In genomic region chr7:127479318-127480225, GRCm38 (mm10) we compare ENCODE assay signal across 8 mouse cellular contexts. TPM values are rescaled to one million over a fixed set of nuclear protein-coding genes. Genes with fewer than 3 reads are reported as not detected.
A peak's percentile ranks its signal among the peaks of the same experiment; 100 is the strongest.
DNase-seq lines count a peak whose midpoint lies in the region; ATAC-seq and TF ChIP-seq lines count a peak whose summit lies in the region.

No protein-coding gene starts in this region.

- peak; percentile 40 to 45 for DNase-seq in lung, adult 18-20 months
- DNase-seq in lung, postnatal 14 days = no peak
- peak; percentile 48 for DNase-seq in cerebellum, adult 8-10 months
- no peak for DNase-seq in natural killer cell, adult 2 months (ENCODE audit: low spot score in 2 of 2)
- DNase-seq in left cerebral cortex, adult 8-10 months (ENCODE audit: low spot score in 2 of 2) = no peak

- WGBS in heart, embryonic 15.5 days = 2% methylated on average over 48 of the region's 48 CpGs
- WGBS in limb, embryonic 13.5 days = 3% methylated on average over 48 of the region's 48 CpGs

- peak overlapping the region; percentile 98 for H3K27ac ChIP-seq in heart, embryonic 15.5 days
- peak overlapping the region; percentile 96 for H3K27ac ChIP-seq in limb, embryonic 13.5 days

- TF ChIP-seq POLR2A in myocyte (IDR thresholded peaks at IDR 0.05; ENCODE audit: insufficient read length, low read depth) = no peak

- peak overlapping the region; percentile 93 for H3ac ChIP-seq in myocyte (ENCODE audit: control insufficient read depth, insufficient read length)

- H3K4me2 ChIP-seq in heart, embryonic 15.5 days = peak overlapping the region; percentile 89
- H3K4me2 ChIP-seq in limb, embryonic 13.5 days (replicated peaks) = peak overlapping the region; percentile 99
- H3K4me2 ChIP-seq in myocyte (ENCODE audit: low read depth) = peak overlapping the region; percentile 81

- H3K9ac ChIP-seq in heart, embryonic 15.5 days = peak overlapping the region; percentile 91
- peak overlapping the region; percentile 98 for H3K9ac ChIP-seq in limb, embryonic 13.5 days

- H3K9me3 ChIP-seq in heart, embryonic 15.5 days (replicated peaks) = no peaks in the 10 kb centered on the region
- H3K9me3 ChIP-seq in limb, embryonic 13.5 days = no peaks in the 10 kb centered on the region

- peaks cover 29% of the 10 kb centered on the region for H3K4me1 ChIP-seq in heart, embryonic 15.5 days (replicated peaks)
- peaks cover 24% of the 10 kb centered on the region for H3K4me1 ChIP-seq in limb, embryonic 13.5 days

- peaks cover 45% of the 10 kb centered on the region for H3K36me3 ChIP-seq in heart, embryonic 15.5 days
- peaks cover 63% of the 10 kb centered on the region for H3K36me3 ChIP-seq in limb, embryonic 13.5 days
- H3K36me3 ChIP-seq in myocyte (ENCODE audit: control insufficient read depth, insufficient read depth) = peaks cover 27% of the 10 kb centered on the region

- no peak for ATAC-seq in heart, embryonic 15.5 days (replicated peaks; ENCODE audit: insufficient number of reproducible peaks, insufficient read depth, low FRiP score, low read depth)
- ATAC-seq in limb, embryonic 13.5 days (ENCODE audit: low FRiP score, low read depth) = no peak

- peak overlapping the region; percentile 91 for H3K4me3 ChIP-seq in heart, embryonic 15.5 days
- peak overlapping the region; percentile 100 for H3K4me3 ChIP-seq in limb, embryonic 13.5 days
- H3K4me3 ChIP-seq in myocyte = peak overlapping the region; percentile 81

- H3K27me3 ChIP-seq in heart, embryonic 15.5 days = no peaks in the 10 kb centered on the region
- H3K27me3 ChIP-seq in limb, embryonic 13.5 days = no peaks in the 10 kb centered on the region
- no peaks in the 10 kb centered on the region for H3K27me3 ChIP-seq in myocyte (ENCODE audit: control insufficient read depth, insufficient read depth, insufficient read length)

- peaks cover 48% of the 10 kb centered on the region for H3K79me2 ChIP-seq in myocyte (ENCODE audit: control insufficient read depth, insufficient read depth)

TF ChIP-seq in myocyte, 11 proteins besides CTCF, POLR2A, EP300 and RAD21:
- no peak for TF ChIP-seq REST (IDR thresholded peaks at IDR 0.05; ENCODE audit: insufficient read depth, insufficient read length)
- no peak for TF ChIP-seq MYOG (IDR thresholded peaks at IDR 0.05; ENCODE audit: control insufficient read depth in 1 of 3, insufficient read depth in 1 of 3, insufficient read length in 2 of 3, low read depth in 2 of 3)
- no peak for TF ChIP-seq MAX (IDR thresholded peaks at IDR 0.05; ENCODE audit: low read depth)
- TF ChIP-seq TCF3 (IDR thresholded peaks at IDR 0.05; ENCODE audit: insufficient read length, low read depth) = no peak
- TF ChIP-seq MYOD1 (IDR thresholded peaks at IDR 0.05; ENCODE audit: control insufficient read depth in 1 of 3, insufficient read length in 2 of 3, low read depth in 2 of 3) = no peak
- TF ChIP-seq E2F4 (IDR thresholded peaks at IDR 0.05; ENCODE audit: insufficient read depth) = no peak
- no peak for TF ChIP-seq SRF (IDR thresholded peaks at IDR 0.05; ENCODE audit: control insufficient read depth, insufficient read length, low read depth)
- TF ChIP-seq USF1 (IDR thresholded peaks at IDR 0.05; ENCODE audit: low read depth) = no peak
- TF ChIP-seq POLR2AphosphoS2 (IDR thresholded peaks at IDR 0.05; ENCODE audit: insufficient read length, low read depth) = no peak
- no peak for TF ChIP-seq TCF12 (IDR thresholded peaks at IDR 0.05; ENCODE audit: insufficient read depth, poor library complexity, severe bottlenecking)
- TF ChIP-seq CEBPB (IDR thresholded peaks at IDR 0.05; ENCODE audit: insufficient read depth, poor library complexity, severe bottlenecking) = no peak

RNA-seq across cellular contexts. Expression of gene Fbrs, which starts 0.6 kb away (rescaled TPM):
- 7.0 and 9.0 TPM in 2 replicates for polyA plus RNA-seq in heart, embryonic 15.5 days (2015; fragmentation: Nextera tagmentation; extraction: Ambion mirVana)
- 15.0 and 15.3 TPM in 2 replicates for polyA plus RNA-seq in limb, embryonic 13.5 days (2015; fragmentation: Nextera tagmentation; extraction: Ambion mirVana)
- 21.2 TPM for polyA plus RNA-seq in myocyte (2012; fragmentation: generic; extraction: Trizol)
- total RNA-seq in left cerebral cortex, adult 8-10 months (2022) = 10 to 100 TPM; 47.1 to 55.2 (median 51.7) TPM

RNA-seq across cellular contexts. Expression of gene Prr14, which starts 20.2 kb away (rescaled TPM):
- 27.7 and 32.6 TPM in 2 replicates for polyA plus RNA-seq in heart, embryonic 15.5 days (2015; fragmentation: Nextera tagmentation; extraction: Ambion mirVana)
- polyA plus RNA-seq in limb, embryonic 13.5 days (2015; fragmentation: Nextera tagmentation; extraction: Ambion mirVana) = 37.6 and 42.3 TPM in 2 replicates
- polyA plus RNA-seq in myocyte (2012; fragmentation: generic; extraction: Trizol) = 26.5 TPM
- total RNA-seq in left cerebral cortex, adult 8-10 months (2022) = 10 to 100 TPM; 29.6 to 35.2 (median 30.4) TPM

RNA-seq across cellular contexts. Expression of gene Zfp689, which starts 30.6 kb away (rescaled TPM):
- polyA plus RNA-seq in heart, embryonic 15.5 days (2015; fragmentation: Nextera tagmentation; extraction: Ambion mirVana) = 3.9 and 5.6 TPM in 2 replicates
- 12.2 and 13.9 TPM in 2 replicates for polyA plus RNA-seq in limb, embryonic 13.5 days (2015; fragmentation: Nextera tagmentation; extraction: Ambion mirVana)
- 2.1 TPM for polyA plus RNA-seq in myocyte (2012; fragmentation: generic; extraction: Trizol)
- 1 to 10 TPM; 5.1 to 6.1 (median 5.9) TPM for total RNA-seq in left cerebral cortex, adult 8-10 months (2022)

RNA-seq across cellular contexts. Expression of gene Srcap, which starts 32.2 kb away (rescaled TPM):
- polyA plus RNA-seq in heart, embryonic 15.5 days (2015; fragmentation: Nextera tagmentation; extraction: Ambion mirVana) = 25.7 and 41.5 TPM in 2 replicates
- 48.3 and 49.7 TPM in 2 replicates for polyA plus RNA-seq in limb, embryonic 13.5 days (2015; fragmentation: Nextera tagmentation; extraction: Ambion mirVana)
- 18.1 TPM for polyA plus RNA-seq in myocyte (2012; fragmentation: generic; extraction: Trizol)
- 100 to 1,000 TPM; 112 to 117 (median 115) TPM for total RNA-seq in left cerebral cortex, adult 8-10 months (2022)

RNA-seq across cellular contexts. Expression of gene Gm42715, which starts 39.8 kb away (rescaled TPM):
- polyA plus RNA-seq in heart, embryonic 15.5 days (2015; fragmentation: Nextera tagmentation; extraction: Ambion mirVana) = 8.2 and 9.0 TPM in 2 replicates
- polyA plus RNA-seq in limb, embryonic 13.5 days (2015; fragmentation: Nextera tagmentation; extraction: Ambion mirVana) = 18.3 and 18.9 TPM in 2 replicates
- 6.8 TPM for polyA plus RNA-seq in myocyte (2012; fragmentation: generic; extraction: Trizol)
- total RNA-seq in left cerebral cortex, adult 8-10 months (2022) = 10 to 100 TPM; 11.1 to 12.3 (median 11.5) TPM

Comparison
In these comparisons a context has a peak if more than half of its experiments do, and no peak if none do; other contexts are left out.
1. DNase-seq: peak in lung, adult 18-20 months (2 of 2) and cerebellum, adult 8-10 months (single experiment); none in lung, postnatal 14 days (single experiment), natural killer cell, adult 2 months (0 of 2) and left cerebral cortex, adult 8-10 months (0 of 2).
2. Peak in every context shown above with its lines, with median percentiles within 50 percentile points of each other: H3K4me2 ChIP-seq and H3K4me3 ChIP-seq.